Mouse (Mus musculus) C2C12 (cell line): ENCODE measurements around the gene Mcu.

ENCODE experiments used
- CEBPB ChIP-seq: IDR thresholded peaks from one replicate; pipeline ENCODE4 v1.6.1; 2011; ENCODE audit warnings: low read depth, mild to moderate bottlenecking, control low read depth, moderate library complexity
- CTCF ChIP-seq: IDR thresholded peaks from one replicate; pipeline ENCODE4 v1.5.1; 2011; ENCODE audit not compliant: control insufficient read depth, insufficient read depth, insufficient read length
- FOSL1 ChIP-seq: IDR thresholded peaks from one replicate; pipeline ENCODE4 v1.8.0; 2011; ENCODE audit warnings: mild to moderate bottlenecking, low read length; ENCODE audit not compliant: poor library complexity, insufficient read depth, severe bottlenecking
- MAX ChIP-seq: IDR thresholded peaks from one replicate; pipeline ENCODE4 v1.6.1; 2011; ENCODE audit warnings: mild to moderate bottlenecking, control low read depth
- MYOD1 ChIP-seq: IDR thresholded peaks from one replicate; pipeline ENCODE4 v1.6.1; 2011; ENCODE audit warnings: low read depth; ENCODE audit not compliant: control insufficient read depth, insufficient read length
- MYOG ChIP-seq: IDR thresholded peaks from one replicate; pipeline ENCODE4 v1.6.1; 2011; ENCODE audit not compliant: control insufficient read depth, insufficient read length; ENCODE audit errors: extremely low read depth
- USF1 ChIP-seq: IDR thresholded peaks from one replicate; pipeline ENCODE4 v1.6.1; 2011; ENCODE audit warnings: low read depth, mild to moderate bottlenecking, control low read depth, moderate library complexity

DNA sequence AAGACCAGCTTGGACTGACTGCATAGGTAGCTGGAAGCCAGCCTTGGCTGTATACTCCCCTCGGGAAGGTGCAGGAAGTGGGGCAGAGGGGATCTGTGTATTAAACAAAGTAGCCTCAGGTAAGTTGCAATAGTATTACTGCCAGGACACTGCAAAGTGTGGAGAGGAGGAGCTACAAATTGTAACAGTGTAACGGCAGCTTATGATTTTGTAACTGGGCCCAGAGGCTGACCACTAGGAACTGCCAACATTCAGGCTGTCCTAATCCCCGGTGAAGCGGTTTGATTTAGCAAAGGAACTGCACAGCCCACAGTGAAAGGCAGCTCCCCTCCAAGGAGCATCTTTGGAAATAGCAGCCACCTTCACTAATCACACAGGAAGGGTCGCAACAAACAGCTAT lies 3.2 kb downstream of the Mcu start:
- TF ChIP-seq CTCF = no peak
- TF ChIP-seq MAX = no peak
- TF ChIP-seq MYOD1 = no peak
- TF ChIP-seq CEBPB = no peak
- TF ChIP-seq USF1 = no peak
- TF ChIP-seq FOSL1 = no peak
- no peak for TF ChIP-seq MYOG
